Mouse (Mus musculus): Measurements from ENCODE around the gene Nedd9.

The Nedd9 gene

GRCm38 (mm10) chr13:41416065-41417016 lies 70.8 kb downstream of the Nedd9 start:
- DNase-seq (ENCODE audit: low read depth in 1 of 2, low spot score in 2 of 2), result no peak

DNA sequence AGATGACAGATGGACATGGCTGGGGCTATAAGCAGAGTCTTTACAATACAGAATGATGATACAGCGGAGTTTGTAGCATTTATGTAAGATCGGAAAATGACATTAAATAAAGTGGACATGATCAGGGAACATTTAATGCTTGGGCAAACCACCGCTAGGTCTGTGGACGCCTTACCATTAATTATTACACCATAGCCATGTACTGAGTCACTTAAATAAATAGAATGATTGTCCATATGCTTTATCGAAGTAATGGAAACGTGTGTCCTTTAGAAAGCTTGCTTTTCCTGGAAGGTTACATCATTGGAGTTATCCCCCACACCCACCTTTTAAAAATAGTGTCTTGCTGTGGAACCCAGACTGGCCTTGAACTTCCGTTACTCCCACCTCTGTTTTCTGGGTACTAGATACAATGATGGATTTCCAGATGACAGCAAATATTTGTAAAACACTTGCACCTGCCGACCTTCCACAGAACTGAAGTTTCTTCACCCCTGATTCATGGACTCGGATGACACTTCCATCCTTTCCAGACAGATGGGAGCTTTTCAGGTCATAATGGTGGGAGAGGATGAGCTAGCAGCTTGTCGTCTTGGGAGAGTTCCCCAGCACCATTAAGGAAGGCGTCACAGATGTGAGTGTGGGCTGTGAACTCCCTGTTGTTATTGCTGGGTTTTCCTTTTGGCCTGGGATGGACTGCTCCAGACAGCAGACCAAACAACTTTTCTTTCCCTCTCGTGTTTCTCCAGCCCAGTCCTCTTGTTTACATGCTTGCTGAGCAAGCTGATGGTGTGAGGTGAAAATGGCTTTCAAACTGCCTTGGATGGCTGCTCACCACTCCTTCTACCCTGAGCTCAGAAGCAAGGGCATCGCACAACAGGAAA lies 76.7 kb downstream of the Nedd9 start:
- DNase-seq (ENCODE audit: low read depth in 1 of 2, low spot score in 2 of 2), result no peak

GRCm38 (mm10) chr13:41409291-41409690 lies 77.9 kb downstream of the Nedd9 start:
- DNase-seq (ENCODE audit: low read depth in 1 of 2, low spot score in 2 of 2), result no peak

GRCm38 (mm10) chr13:41408374-41408952 lies 78.7 kb downstream of the Nedd9 start:
- no peak for DNase-seq (ENCODE audit: low read depth in 1 of 2, low spot score in 2 of 2)

GRCm38 (mm10) chr13:41405009-41405408 lies 82.2 kb downstream of the Nedd9 start:
- DNase-seq (ENCODE audit: low read depth in 1 of 2, low spot score in 2 of 2), result no peak

DNA sequence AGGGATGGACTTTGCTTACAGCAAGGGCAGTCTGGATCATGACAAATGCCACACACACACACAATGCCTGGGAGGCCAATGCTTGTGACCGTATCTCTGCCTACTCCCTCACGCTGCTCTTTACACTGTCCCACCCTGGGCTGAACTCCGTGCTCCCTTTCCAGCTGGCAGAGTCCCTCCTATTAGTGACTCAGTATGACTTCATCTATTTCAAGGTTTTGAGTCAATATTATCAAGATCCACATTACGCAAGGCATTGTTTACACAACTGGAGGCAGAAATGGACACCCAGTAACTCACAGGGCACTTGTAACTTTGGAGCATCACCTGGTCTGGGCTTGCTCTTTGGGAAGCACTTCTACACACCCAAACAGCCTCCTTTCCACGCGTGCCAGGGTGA lies 83.3 kb downstream of the Nedd9 start:
- DNase-seq (ENCODE audit: low read depth in 1 of 2, low spot score in 2 of 2), result no peak

- DNase-seq (ENCODE audit: low read depth in 1 of 2, low spot score in 2 of 2), result no peak
These were observed 84.6 kb downstream of the Nedd9 start for GRCm38 (mm10) chr13:41402441-41403003.

DNA sequence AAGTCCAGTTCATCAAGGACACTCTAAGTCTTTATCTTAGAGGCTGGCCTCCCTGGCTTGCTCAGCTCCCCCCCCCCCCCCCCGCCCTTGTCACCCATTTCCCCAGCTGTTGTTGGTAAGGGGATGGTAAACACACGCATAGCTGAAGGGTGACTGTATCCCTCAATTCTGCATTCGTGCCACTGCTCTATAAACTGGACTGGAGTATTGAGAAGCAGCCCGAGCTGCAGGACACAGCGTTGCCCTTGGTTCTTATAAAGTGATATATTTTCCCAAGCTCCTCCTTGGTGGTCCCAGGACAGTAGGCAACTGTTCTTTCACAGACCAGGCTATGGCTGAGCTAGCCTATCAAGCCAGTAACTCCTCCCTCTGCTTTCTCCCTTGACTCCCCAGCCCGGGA lies 85.4 kb downstream of the Nedd9 start:
- no peak for DNase-seq (ENCODE audit: low read depth in 1 of 2, low spot score in 2 of 2)

GRCm38 (mm10) chr13:41400289-41400688 lies 86.9 kb downstream of the Nedd9 start:
- DNase-seq (ENCODE audit: low read depth in 1 of 2, low spot score in 2 of 2), result no peak

GRCm38 (mm10) chr13:41392191-41392590 lies 95.0 kb downstream of the Nedd9 start:
- DNase-seq (ENCODE audit: low read depth in 1 of 2, low spot score in 2 of 2), result no peak

- no peak for DNase-seq (ENCODE audit: low read depth in 1 of 2, low spot score in 2 of 2)
These were observed 96.5 kb downstream of the Nedd9 start for GRCm38 (mm10) chr13:41390698-41391097.

- no peak for DNase-seq (ENCODE audit: low read depth in 1 of 2, low spot score in 2 of 2)
These were observed 100.6 kb downstream of the Nedd9 start for GRCm38 (mm10) chr13:41386581-41386980.

DNA sequence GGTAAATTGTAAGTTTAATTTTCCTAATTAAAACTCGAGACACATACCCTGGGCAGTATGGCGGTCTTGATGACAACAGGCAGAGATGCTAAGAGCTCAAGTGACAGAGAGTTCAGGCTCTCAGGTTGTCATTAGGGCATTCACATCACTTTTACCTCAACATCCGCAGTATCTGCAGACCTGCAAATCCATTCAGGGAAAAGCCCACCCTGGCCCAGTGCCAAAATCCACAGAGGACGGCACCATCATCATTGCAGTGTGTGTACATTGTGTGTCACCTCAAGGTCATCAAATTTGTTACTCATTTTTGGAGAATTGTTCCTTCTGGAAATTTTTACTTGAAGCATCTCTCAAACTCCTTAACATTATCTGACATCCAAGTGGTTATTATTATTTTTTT lies 102.3 kb downstream of the Nedd9 start:
- DNase-seq (ENCODE audit: low read depth in 1 of 2, low spot score in 2 of 2), result no peak

- DNase-seq (ENCODE audit: low read depth in 1 of 2, low spot score in 2 of 2), result no peak
These were observed 104.5 kb downstream of the Nedd9 start for GRCm38 (mm10) chr13:41382635-41383034.

GRCm38 (mm10) chr13:41381806-41382546 lies 105.2 kb downstream of the Nedd9 start:
- DNase-seq (ENCODE audit: low read depth in 1 of 2, low spot score in 2 of 2), result no peak

DNA sequence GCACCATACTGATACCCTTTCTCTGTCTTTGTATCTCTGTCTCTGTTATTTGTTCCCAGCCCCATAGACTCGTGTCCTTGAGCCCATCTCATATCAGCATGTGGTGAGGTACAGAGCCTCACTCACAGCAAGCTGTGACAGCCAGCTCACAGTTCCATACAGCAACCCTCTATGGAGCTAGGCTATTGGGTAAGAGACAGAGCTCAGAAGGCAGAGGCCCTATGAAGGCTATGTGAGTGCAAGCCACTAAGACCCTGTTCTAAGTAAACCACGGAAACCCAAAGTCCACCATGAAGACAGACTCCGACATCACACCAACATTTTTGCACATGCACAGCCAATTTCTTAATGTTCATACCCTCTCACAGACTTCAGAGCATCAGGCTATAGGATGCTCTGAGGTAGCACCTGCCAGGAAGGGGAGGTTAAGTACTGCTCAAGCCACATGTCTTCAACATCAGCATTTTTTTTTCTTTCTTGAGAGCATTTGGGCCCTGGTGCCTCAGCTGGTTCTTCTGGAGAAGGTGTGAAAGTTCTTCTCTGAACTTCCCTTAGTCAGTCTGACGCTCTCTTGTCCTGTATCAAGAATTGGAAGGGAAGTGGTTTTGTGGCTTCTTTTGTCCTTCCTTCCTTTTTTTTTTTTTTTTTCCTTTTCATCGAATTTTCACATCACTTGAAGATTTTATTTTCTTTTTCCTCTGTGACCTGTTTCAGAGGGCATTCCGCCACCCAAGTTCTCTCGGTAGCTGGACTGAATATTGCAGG lies 105.9 kb downstream of the Nedd9 start:
- DNase-seq (ENCODE audit: low read depth in 1 of 2, low spot score in 2 of 2), result no peak

DNA sequence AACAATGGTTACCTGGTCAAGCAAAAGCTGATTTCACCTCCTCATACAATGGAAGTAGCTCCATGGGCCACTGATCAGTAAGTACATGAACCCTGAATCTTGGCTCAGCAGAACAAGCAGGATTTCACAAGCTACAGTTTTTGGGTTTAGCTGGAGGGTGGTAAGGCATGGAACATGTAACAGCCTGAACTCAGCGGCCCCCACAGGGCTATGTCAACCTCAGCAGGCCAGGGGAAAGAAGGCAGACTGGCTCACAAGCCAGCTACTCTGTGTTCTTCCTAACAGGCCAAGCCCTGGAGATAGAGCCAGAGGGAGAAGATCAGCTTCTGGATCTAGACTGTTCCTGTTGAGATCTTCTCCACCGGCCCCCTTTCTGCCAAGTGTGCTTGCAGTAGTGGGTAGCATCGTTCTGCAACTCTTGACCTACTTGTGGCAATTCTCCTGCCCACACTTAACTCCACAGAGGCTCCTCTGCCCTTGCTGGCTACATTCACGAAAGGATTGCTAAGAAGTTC lies 107.2 kb downstream of the Nedd9 start:
- DNase-seq (ENCODE audit: low read depth in 1 of 2, low spot score in 2 of 2), result no peak

DNA sequence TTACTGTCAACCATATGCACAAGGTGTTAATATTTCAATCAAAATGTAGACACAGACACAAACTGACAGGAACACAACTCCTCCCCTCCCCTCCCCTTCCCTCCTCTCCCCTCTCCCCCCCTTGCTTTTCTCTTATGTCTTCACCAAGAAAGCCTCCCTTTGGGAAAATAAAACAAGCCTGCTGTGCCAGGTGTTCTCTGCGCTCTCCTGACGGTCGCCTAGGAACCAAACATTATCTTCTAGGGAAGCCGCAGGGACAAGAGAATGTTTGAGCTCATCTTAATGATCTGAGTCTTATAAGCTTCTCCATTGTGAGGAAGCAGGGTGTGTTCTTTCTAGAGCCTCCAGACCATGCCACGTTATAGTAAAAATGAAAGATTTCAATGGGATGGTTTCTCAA lies 108.7 kb downstream of the Nedd9 start:
- DNase-seq (ENCODE audit: low read depth in 1 of 2, low spot score in 2 of 2), result no peak

DNA sequence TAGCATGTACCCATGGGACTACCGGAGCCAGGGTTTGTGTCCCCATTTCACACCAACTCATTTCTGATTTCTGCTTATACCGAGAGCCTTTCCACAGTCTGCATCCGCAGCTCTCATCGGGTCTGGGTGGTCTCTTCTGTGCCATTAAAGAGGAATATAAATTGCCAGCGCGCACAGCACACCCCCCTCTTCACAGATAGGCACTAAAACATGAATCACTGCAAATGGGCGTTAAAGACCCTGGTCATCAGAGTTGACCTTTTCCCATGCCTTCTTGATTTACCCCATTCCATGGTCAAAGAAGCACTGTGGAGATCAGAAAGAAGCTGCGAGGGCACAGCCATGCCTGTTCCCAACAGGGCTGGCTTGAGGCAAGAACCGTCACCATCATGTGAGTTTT lies 109.3 kb downstream of the Nedd9 start:
- no peak for DNase-seq (ENCODE audit: low read depth in 1 of 2, low spot score in 2 of 2)

DNA sequence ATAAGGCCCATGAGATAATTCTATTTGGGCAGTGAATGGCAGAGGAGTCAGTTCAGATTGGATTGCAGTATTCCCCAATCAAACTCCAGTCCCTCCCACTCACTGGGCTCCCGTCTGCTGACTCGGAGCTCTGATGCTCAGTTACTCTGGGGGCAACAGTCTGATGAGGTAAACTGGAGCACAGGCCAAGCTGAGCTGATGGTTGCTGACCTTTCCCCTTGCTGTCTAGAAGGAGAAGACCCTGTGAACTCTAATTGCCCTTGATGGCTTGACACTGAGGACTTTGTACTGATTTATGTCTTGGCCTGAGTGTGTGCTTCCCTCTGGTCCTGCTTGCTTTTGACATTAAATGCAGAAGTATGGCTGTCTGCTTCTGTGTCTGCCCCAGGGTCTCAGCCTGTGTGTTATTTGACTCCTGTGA lies 110.1 kb downstream of the Nedd9 start:
- DNase-seq (ENCODE audit: low read depth in 1 of 2, low spot score in 2 of 2), result no peak
